Mouse (Mus musculus) E14TG2a.4 (cell line): ENCODE data around the gene Meig1.

Experiments
- CTCF ChIP-seq: conservative IDR thresholded peaks from 2 replicates; pipeline ENCODE4 v1.5.1; 2014; ENCODE audit warnings: low read length
- NANOG ChIP-seq: IDR thresholded peaks from 2 replicates; pipeline ENCODE4 v1.6.1; 2014; ENCODE audit warnings: borderline replicate concordance, low read length, mixed read lengths

DNA sequence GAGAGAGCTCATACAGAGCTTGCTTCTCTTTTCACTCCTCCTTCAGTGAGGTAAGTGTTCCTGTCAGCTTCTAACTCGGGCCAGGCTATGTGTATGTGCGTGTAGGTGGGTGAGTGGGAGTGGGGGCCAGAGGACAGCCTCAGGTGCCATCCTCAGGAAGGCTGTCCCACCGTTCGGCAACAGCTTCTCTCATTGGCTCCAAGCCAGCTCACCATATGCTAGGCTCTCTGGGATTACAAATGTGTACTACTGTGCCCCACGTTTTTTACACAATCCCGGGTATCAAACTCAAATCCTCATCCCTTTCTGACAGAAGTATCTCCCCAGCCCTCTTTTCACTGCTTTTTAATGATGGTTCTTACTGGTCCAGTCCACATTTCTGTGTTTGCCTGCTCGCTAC lies 21.8 kb upstream of the Meig1 start:
- TF ChIP-seq CTCF (no peak), NANOG (no peak)
